Mouse (Mus musculus): Measurements from ENCODE around the gene Alg3. TPM values are rescaled to one million over a fixed set of nuclear protein-coding genes. Genes with fewer than 3 reads are reported as not detected.

Alg3 gene
- total RNA-seq (2021): 10 to 100 TPM; 12.4 to 14.0 TPM
- long read RNA-seq, transcript Alg3-201 (9 exons, 1,451 nt): major isoform, 8 of 16 reads
- long read RNA-seq, partial matches to known transcripts: 2 of 16 reads
- long read RNA-seq, other reads (novel, unspliced or antisense): 4 of 16 reads

DNA sequence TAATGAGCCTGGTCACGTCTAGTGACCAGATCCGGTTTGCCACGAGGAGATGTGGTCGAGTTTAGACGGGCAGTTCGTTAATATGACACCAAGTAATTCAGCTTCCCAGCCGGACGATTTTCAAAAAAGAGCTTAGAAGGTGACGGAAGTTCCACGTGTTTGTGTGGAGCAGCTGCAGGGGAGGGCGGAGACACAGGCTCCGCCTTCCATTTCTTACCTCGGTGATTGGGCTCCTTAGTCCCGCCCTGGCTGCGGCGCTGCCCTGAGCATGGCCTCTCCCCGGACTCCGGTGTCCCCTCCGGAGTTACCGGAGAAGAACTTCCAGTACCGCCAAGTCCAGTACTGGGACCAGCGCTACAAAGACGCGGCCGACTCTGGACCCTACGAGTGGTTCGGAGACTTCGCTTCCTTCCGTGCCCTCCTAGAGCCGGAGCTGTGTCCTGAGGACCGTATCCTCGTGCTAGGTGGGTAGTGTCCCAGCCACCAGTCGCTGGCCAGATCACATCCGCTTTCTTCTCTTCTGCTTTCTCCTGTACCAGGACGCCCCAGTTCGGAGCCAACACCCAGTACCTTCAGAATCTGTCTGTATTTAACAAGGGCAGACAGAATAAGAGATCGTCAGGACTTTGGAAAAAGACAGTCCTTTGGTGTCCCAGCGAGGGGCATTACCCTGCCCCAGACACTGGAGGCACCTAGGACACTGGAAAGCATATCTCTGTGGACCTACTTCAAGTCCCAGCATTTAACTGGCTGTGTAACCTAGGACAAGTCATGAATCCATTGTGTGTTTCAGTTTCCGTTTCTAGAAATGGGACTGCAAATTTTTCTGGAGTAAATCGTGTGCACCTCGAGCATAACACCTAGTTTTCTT is at the start of gene Alg3, which contains the start of the genes Eef1akmt4 and Gm49333:
TSS of gene Alg3 (minus strand) at position 379 of the 871 bp plus-strand sequence.
TSS of gene Eef1akmt4 (plus strand) at position 237 of the 871 bp plus-strand sequence.
TSS of gene Gm49333 (plus strand) at position 254 of the 871 bp plus-strand sequence.
- DNase-seq (ENCODE audit: low spot score in 2 of 2): peak; percentile 70 to 77

DNA sequence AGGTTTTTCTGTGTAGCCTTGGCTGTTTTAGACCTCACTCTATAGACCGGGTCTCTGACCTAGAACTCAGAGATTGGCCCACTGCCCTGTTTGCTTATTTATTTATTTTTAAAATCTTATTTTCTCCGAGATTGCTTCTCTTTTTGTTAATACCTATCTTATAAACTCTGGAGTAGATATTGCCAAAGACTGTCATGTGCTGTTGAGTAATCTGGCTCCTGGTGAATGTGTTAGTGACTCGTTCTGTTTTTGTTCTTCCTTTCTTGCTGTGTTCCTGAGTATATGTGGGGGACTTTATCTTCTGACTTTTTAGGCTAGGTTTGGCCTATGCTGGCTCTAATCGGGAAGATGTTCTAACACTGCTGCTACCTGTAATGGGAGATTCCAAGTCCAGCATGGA is 46.1 kb upstream of the Alg3 start:
- DNase-seq (ENCODE audit: low spot score in 2 of 2): no peak

DNA sequence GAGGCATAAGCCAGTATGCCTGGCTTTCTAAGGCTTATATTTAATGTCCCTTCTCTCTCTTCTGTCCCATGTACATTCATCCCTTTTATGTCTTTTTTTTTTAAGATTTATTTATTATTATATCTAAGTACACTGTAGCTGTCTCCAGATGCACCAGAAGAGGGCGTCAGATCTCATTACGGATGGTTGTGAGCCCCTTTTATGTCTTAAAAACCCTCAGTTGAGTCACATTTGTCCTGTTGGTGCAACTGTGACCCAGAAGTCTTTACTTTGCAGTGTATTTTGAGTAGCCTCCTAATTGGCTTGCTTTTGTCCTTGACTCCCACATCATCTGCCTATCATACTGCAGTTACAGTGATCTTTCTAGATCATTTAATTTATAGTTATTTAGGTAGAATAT is 41.8 kb upstream of the Alg3 start:
- DNase-seq (ENCODE audit: low spot score in 2 of 2): no peak

DNA sequence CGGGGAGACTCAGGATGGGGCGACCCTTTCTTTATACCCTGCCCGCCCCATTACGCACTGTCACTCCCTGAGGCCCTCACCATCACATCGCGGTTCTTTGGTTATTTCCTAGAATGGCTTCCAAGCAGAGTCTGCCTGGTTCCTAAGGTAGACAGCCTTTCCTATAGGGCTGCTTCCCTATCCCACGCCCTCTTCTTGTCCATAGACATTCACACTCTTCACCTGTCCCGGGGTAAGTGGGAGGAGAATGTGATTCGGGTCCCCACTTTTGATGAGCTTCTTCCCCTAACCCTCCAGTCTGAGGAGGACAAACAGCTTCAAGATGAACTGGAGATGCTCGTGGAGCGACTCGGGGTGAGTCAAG is 40.4 kb upstream of the Alg3 start:
- DNase-seq (ENCODE audit: low spot score in 2 of 2): no peak

DNA sequence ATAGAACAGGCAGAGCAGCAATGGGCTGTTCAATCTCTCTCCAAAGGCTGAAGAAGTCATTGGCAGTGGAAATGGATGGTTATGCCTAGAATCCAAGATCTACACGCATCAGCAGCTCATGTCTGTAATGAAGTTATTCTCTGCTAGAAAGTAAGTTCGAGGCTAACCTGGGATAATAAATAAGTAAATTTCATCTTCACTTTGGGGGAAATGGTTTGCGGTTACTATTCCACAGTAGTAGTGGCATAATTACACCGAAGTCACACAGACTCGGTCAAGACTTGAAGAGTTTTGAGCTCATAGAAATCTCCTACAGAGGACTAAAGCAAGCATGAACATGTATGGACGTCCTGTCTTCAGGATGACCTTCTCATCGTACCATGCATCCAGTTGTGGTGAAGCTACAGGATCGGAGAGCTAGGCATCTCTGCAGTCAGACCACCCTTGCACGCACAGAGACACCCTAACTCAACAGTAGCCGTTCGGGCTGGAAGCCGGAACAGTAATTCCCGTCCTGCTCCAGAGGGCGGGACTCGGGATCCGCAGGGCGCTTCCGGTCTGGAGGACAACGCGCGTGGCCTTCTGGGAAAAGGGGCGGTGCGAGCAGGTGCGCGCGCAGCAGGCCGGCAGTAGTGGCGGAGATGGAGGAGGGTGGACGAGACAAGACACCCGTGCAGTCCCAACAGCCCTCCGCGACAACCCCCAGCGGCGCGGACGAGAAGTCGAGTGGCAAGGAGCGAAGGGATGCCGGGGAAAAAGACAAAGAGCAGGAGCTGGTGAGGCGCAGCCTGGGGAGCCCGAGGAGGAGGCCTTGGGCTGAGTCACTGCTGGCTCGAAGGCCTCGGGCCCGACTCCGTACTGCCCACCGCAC is 39.8 kb upstream of the Alg3 start, which contains the start of gene Psmd2:
TSS of gene Psmd2 (plus strand) at position 577 of the 871 bp plus-strand sequence.
- DNase-seq (ENCODE audit: low spot score in 2 of 2): peak; percentile 96 to 98

DNA sequence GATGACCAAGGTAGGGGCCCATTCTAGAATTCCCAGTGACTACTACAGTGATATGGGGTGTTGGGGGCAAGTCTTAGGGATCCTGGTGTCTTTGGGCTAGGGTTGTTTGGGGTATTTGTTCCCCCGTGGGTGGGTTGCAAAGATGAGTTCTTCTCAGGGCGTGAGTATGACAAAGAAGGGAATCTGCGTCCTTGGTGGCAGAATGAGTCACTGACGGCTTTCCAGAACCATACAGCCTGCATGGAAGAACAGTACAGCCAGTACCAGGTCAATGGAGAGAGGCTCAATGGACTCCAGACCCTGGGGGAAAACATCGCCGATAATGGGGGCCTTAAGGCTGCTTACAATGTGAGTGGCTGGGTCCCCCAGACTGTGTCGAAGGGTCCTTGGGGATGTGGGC is 32.4 kb upstream of the Alg3 start:
- no peak for DNase-seq (ENCODE audit: low spot score in 2 of 2)

DNA sequence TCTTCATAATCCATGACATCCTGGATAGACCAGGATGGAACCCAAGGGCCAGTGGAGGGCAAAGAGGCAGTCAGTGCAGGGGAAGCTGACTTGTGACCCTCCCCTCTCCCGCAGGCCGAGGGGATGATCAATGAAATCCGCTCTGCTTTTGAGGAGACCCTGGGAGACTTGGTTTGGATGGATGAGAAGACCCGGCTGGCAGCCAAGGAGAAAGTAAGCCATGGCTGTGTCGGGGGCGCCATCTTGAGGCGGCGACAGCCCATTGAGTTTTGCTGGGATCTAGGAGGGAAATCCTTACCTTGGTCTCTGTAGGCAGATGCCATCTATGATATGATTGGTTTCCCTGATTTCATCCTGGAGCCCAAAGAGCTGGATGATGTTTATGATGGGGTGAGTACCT is 30.6 kb upstream of the Alg3 start:
- DNase-seq (ENCODE audit: low spot score in 2 of 2): peak; percentile 83 to 88

DNA sequence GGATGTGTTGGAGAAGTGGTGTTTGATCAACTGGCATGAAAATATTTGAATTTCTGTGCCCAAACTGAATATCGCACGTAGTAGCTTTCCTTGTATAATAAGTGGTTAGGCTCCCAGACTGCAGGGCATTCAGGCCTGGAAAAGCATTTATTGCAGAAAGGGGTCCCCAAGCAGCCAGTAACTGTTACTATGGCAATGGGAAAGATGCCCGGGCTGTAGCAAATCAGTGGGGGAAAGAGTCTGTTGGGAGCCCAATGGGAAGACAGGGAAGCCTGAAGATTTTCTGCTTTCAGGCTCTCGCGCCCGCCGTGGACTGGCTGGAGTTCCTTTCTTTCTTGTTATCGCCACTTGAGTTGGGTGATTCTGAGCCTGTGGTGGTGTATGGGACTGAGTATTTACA is 26.8 kb upstream of the Alg3 start:
- peak; percentile 76 to 82 for DNase-seq (ENCODE audit: low spot score in 2 of 2)

DNA sequence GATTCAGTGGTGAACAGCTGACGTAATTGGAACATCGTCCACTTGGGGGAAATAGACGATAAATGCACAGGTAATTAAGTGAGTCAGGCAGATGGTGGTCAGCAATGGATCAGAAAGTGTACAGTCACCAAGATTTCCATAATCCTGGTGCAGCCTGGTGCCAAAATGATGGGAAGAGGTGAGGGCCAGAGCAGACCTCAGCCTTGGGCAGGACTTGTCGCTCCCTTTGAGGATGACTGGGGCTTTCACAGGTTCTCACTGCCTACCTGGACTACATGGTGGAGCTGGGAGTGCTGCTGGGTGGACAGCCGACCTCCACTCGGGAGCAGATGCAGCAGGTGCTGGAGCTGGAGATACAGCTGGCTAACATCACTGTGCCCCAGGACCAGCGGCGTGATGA is 25.9 kb upstream of the Alg3 start:
- DNase-seq (ENCODE audit: low spot score in 2 of 2): no peak

DNA sequence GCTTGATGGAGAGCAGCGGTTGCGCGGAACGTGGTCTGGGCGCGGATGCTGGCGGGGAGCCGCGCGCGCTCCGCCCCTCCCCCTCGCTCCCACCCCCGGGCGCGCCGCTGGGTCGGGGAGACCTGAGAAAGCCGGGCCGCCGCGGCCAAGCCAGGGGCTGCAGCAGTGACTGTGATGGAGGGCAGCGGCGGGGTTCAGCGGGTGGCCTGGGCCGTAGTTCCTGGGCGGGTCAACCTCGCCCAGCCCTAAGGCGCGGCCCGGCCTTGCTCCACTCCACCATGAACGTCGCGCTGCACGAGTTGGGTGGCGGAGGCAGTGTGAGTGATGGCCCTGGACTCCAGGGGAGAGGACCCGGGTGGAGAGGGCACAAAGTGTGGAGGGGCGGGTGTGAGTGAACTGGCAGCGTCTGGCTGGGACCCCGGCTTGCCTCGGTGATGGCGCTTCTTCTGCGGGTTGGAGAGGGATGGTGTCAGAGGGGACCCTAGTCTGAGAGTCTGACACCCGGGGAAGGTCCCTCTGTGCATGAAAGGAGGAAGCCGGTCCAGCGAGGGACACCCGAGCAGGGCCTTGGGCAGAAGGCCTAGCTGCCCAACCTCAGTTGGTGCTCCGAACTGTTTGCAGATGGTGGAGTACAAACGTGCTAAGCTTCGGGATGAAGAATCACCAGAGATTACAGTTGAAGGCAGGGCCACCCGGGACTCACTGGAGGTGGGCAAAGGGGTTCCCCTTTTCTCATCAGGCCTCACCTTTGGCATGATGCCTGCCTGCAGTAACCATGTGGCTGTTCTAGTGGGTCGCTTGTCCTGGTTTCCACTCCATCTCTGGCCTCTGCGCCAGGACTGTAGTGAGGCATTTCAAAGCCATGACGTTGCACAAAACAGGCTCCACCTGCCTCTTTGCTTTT is 18.4 kb upstream of the Alg3 start, which contains the start of gene Ece2:
TSS of gene Ece2 (plus strand) at position 98 of the 904 bp plus-strand sequence.
- DNase-seq (ENCODE audit: low spot score in 2 of 2): peak; percentile 39 to 63

DNA sequence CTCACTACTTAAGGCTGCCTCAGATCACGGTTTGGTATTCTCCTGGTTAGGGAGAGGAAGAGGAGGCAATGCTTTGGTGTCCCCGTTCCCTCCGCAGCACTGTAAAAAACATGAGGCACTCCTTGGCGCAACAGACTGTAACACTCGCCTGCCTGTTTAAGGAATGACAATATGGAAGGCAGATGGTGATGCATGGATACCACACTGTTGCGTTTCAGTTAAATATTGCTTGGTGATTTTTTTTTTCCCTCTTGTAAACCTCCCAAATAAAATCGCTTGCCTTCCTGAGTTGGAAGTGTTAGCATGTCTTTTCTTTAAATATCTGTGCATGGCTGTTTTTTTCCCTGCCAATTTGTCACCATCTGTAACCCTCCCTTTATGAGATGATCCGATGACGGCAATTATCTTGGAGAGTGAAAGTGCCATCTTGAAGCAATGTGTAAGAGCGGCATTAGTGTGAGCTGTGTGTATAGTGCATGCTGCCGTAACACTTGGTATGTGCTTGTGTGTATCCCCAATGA is 17.4 kb upstream of the Alg3 start:
- DNase-seq (ENCODE audit: low spot score in 2 of 2): peak in 1 of 2 experiments; percentile 30

DNA sequence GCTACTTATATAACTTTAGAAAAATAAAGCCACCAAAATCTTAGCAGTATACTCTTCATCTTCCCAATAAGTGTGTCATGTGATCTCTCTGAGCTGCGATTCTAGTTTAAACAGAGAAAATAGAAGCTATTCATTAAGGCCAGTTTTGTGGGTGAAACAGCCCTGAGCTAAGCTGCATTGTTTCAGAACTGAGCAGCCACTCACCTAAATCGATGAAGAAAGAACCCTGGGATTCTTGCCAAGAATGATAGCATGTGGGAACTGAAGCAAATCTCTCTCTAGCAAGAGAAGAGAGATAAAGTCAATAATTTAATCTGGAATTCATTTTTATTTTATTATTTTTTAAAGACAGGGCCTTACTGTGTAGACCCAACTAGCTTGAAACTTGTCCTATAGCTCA is 11.7 kb upstream of the Alg3 start:
- DNase-seq (ENCODE audit: low spot score in 2 of 2): no peak

DNA sequence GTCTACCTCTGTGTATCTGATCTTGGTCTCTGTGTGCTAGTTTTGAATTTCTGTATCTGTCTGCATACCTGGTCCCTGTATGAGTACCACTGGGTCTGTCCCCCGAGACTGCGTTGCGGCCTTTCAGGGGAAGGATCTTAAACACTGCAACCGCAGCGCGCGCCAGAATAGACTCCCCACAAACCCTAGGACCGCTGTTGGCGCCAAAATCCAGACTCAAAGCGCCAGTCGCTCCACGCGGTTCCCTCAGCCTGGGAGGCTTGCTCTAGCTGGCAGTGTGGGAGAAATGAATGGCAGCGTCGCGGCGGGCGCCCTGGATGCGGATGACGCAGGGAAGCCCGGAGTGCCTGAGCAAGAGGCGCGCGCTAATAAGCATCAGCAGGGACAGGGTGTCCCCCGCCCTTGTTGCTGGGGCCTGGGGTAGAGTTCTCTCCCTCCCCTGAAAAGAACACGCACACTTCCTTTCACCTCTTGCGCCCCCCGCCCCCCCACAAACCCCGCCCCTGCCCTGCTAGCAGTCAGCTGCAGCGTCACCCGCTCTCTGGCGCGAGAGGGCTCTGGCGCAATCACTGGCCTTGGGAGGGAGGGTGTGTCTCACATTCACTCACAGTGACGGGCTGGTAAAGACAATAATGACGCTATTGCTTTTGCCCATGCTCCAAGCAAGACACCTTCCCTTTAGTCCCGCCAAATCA is 10.6 kb upstream of the Alg3 start:
- DNase-seq (ENCODE audit: low spot score in 2 of 2): peak; percentile 58 to 65

DNA sequence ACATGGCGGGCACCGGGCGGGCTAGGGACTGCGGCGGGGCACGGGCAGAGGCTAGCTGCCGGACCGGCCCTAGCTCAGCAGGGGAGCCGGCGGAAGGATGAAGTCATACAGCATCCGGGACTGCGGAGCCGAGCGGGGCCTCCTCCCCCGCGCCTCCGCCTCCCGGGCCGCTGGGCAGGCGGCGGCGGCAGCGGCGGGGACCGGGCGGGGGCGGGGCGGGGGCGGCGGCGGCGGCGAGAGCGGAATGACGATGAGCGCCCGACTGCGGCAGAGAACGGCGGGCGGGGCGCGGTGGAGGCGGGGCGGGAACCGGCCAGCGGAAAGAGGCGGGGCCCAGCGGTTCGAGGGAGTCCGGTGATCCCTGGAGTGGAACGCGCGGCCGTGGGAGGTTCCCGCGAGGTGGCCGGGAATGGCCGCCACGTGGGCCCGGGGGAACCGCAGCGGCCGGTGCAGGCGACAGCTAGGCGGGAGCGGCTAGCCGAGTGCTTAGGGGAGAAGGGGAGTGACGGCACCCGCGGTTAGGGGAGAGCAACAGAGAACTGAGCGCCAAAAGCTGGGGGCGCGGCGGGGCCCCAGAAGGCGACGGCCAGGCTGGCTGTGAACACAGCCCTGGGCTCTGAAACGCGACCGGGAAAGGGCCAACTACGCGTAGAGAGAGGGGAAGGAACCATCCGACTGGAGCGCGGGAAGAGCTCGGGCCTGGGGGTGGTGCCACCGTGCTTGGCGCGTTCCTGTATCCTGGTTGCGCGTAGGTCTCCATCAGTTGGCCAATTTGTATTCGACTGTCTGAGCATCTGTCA is 9.9 kb upstream of the Alg3 start, which contains the start of gene Camk2n2:
TSS of gene Camk2n2 (minus strand) at position 97 of the 800 bp plus-strand sequence.
- peak; percentile 46 to 67 for DNase-seq (ENCODE audit: low spot score in 2 of 2)

DNA sequence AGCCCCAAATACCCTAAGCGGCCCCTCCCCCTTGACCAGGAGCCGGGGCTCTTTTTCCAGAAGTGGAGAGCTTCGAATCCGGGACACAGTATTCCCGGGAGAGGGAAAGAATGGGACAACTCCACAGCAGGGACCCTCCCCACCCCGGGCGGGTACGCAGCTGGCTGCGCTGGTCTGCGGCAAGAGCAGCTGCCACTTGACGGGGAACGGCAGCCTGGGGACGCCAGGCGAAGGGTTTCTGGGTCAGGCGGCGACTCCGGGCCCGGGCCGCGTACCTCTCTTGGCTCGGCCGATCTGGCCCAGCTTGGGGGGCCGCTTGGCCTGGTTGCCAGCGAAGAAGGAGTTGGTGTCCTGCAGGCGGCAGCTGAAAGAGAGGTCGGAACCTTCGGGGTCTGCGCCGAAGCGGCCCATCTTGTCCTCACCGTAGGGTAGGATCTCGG is 9.2 kb upstream of the Alg3 start:
- DNase-seq (ENCODE audit: low spot score in 2 of 2): peak; percentile 46 to 65

DNA sequence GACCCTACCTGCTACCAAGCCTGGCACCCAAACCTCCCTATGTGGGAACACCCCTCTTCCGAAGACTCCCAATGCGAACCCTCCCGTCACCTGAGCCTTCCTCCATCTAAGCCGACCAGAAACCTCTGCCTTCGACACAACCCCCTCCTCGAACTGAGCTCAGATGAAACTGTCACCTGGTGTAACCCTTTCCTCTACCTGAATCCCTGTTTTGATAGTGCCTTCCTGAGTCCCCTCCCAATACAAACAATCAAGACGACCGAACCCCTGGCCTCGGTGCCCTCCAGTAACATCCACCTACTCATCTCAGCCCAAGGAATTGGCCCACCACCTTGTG is 8.8 kb upstream of the Alg3 start:
- no peak for DNase-seq (ENCODE audit: low spot score in 2 of 2)

DNA sequence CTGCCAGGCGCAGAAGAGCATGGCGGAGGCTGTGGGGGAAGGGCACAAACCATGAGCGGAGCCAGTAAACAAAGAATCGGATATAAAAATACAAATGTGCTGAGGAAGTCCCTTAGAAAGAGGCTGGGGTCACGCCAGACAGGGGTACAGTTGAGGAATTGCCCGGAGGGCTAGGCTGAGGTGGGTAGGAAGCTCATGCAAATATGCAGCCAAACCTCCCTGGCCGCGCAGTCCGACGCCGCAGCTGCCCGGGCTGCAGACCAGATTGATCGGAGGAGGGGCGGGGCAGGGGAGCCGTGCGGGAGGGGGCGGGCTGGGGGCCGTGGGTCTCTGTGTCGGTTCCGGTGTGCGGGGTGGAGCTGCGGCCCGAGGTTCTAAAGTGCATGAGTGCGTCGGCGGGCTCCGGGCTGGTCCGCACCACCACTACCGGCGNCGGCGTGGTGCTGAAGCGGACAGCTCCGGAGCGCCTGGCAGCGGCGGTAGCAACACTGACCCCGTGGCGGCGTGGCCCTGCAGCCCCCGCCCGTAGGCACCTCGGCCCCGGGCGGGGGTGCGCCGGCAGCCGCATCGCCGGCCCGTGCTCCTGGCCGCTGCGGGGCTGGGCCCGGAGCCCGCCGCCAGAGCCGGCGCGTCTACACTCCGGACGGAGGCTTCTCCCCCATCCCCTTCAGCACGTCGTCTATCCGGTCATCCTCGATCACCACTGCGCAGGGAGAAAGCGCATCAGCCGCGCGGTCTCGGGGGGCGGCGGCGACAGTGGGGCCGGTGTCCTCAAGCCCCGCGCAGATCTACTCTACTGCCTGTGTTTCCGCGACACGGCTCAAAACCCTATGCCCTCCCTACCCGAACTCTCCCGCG is 8.2 kb upstream of the Alg3 start:
- peak; percentile 24 to 39 for DNase-seq (ENCODE audit: low spot score in 2 of 2)
